Mouse (Mus musculus) embryonic fibroblast, embryonic 13.5 days (primary cell): ENCODE results near the gene Wdr11.

Experiments
- CTCF ChIP-seq: IDR thresholded peaks from 2 replicates; pipeline ENCODE4 v1.5.1; 2011; ENCODE audit warnings: mild to moderate bottlenecking, control low read depth, low read length, moderate library complexity, borderline replicate concordance; ENCODE audit not compliant: insufficient read depth
- POLR2A ChIP-seq: IDR thresholded peaks from 2 replicates; pipeline ENCODE4 v1.6.1; 2011; ENCODE audit warnings: low read depth, mild to moderate bottlenecking, control low read depth, low read length, moderate library complexity

DNA sequence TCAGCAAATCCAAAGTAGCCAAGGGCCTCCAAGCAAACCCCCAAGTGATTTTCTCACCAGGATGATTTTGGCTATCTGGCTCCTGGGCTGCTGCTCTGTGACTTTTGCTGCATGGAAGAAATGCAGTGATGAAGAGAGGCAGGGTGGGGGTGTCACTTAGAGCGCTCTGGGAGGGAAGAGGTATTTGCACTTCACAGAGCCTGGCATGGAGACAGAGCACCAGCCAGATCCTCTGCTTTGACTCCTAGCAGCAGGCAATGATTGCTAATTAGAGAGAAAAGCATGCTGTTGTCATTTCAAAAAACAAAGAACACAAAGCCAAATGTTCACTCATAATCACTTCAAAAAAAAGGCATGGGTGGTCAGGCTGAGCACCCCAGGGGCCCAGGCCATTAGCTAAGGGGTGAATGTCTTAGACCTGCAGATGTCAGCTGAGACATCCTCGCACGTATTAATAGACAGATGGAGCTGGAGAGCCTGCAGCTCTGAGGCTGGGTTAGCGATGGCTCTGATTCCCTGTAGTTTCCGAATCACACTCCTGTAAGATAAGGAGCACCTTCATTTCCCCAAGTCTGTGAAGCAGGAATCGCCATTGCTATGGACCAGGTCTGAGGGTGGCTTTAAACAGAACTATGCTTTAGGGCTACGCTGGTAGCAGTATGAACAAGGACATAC is 16.4 kb upstream of the Wdr11 start:
- no peak for TF ChIP-seq CTCF
- no peak for TF ChIP-seq POLR2A
